Mouse (Mus musculus): ENCODE results near the gene Olfr1160. TPM values are rescaled to one million over a fixed set of nuclear protein-coding genes. Genes with fewer than 3 reads are reported as not detected.

The Olfr1160 gene
- polyA plus RNA-seq, 1 experiment from 2014 or later: not detected

- no peak within 1 kb of the TSS for H3K27ac ChIP-seq (ENCODE audit: low read depth)
- ATAC-seq (ENCODE audit: insufficient read depth) (no peak), DNase-seq (no peak)
- no peak within 1 kb of the TSS for H3K9ac ChIP-seq
- H3K4me2 ChIP-seq: no peak within 1 kb of the TSS
- H3K4me3 ChIP-seq (ENCODE audit: low read depth, low read length): no peak within 1 kb of the TSS
- no peaks in the 10 kb centered on the region for H3K9me3 ChIP-seq (ENCODE audit: low read depth, low read length)
- no peaks in the 10 kb centered on the region for H3K27me3 ChIP-seq (ENCODE audit: insufficient read depth, low read length)
- no peaks in the 10 kb centered on the region for H3K36me3 ChIP-seq (ENCODE audit: insufficient read depth)
- no peak for TF ChIP-seq CTCF (IDR thresholded peaks at IDR 0.05; ENCODE audit: low read depth)
- H3K4me1 ChIP-seq (ENCODE audit: insufficient read depth): no peaks in the 10 kb centered on the region
These were observed 55.1 kb downstream of the Olfr1160 start, which contains the start of gene Olfr1156 for GRCm38 (mm10) chr2:87953000-87953399. Gene Olfr1156, minus strand, starts transcription at chr2:87953100.

Other genes with a start within 250 kb of the Olfr1160 start
- not detected in 2 replicates for gene Olfr152, start 228.8 kb downstream of the Olfr1160 start, polyA plus RNA-seq (2014; fragmentation: Nextera tagmentation; extraction: Ambion mirVana)
- gene Olfr1143, start 207.7 kb downstream of the Olfr1160 start, polyA plus RNA-seq (2014; fragmentation: Nextera tagmentation; extraction: Ambion mirVana): not detected in 2 replicates
- not detected in 2 replicates for gene Olfr1145, start 198.4 kb downstream of the Olfr1160 start, polyA plus RNA-seq (2014; fragmentation: Nextera tagmentation; extraction: Ambion mirVana)
- not detected in 2 replicates for gene Olfr1148, start 177.7 kb downstream of the Olfr1160 start, polyA plus RNA-seq (2014; fragmentation: Nextera tagmentation; extraction: Ambion mirVana)
- not detected in 2 replicates for gene Olfr1150-ps1, start 164.3 kb downstream of the Olfr1160 start, polyA plus RNA-seq (2014; fragmentation: Nextera tagmentation; extraction: Ambion mirVana)
- not detected in 2 replicates for gene Olfr1151, start 152.4 kb downstream of the Olfr1160 start, polyA plus RNA-seq (2014; fragmentation: Nextera tagmentation; extraction: Ambion mirVana)
- not detected in 2 replicates for gene Olfr1152, start 141.8 kb downstream of the Olfr1160 start, polyA plus RNA-seq (2014; fragmentation: Nextera tagmentation; extraction: Ambion mirVana)
- gene Olfr1153, start 113.3 kb downstream of the Olfr1160 start, polyA plus RNA-seq (2014; fragmentation: Nextera tagmentation; extraction: Ambion mirVana): not detected in 2 replicates
- gene Olfr1154, start 103.1 kb downstream of the Olfr1160 start, polyA plus RNA-seq (2014; fragmentation: Nextera tagmentation; extraction: Ambion mirVana): not detected in 2 replicates
- not detected in 2 replicates for gene Olfr1155, start 63.1 kb downstream of the Olfr1160 start, polyA plus RNA-seq (2014; fragmentation: Nextera tagmentation; extraction: Ambion mirVana)
- not detected in 2 replicates for gene Olfr1156, start 55.2 kb downstream of the Olfr1160 start, polyA plus RNA-seq (2014; fragmentation: Nextera tagmentation; extraction: Ambion mirVana)
- gene Olfr1157, start 40.0 kb downstream of the Olfr1160 start, polyA plus RNA-seq (2014; fragmentation: Nextera tagmentation; extraction: Ambion mirVana): not detected in 2 replicates
- not detected in 2 replicates for gene Olfr74, start 33.6 kb downstream of the Olfr1160 start, polyA plus RNA-seq (2014; fragmentation: Nextera tagmentation; extraction: Ambion mirVana)
- gene Olfr1158, start 18.2 kb downstream of the Olfr1160 start, polyA plus RNA-seq (2014; fragmentation: Nextera tagmentation; extraction: Ambion mirVana): not detected in 2 replicates
- gene Olfr1161, start 14.5 kb upstream of the Olfr1160 start, polyA plus RNA-seq (2014; fragmentation: Nextera tagmentation; extraction: Ambion mirVana): not detected in 2 replicates
- not detected in 2 replicates for gene Olfr73, start 29.4 kb upstream of the Olfr1160 start, polyA plus RNA-seq (2014; fragmentation: Nextera tagmentation; extraction: Ambion mirVana)
- not detected in 2 replicates for gene Olfr1162, start 42.9 kb upstream of the Olfr1160 start, polyA plus RNA-seq (2014; fragmentation: Nextera tagmentation; extraction: Ambion mirVana)
- not detected in 2 replicates for gene Olfr1163, start 63.6 kb upstream of the Olfr1160 start, polyA plus RNA-seq (2014; fragmentation: Nextera tagmentation; extraction: Ambion mirVana)
- not detected in 2 replicates for gene Olfr1164, start 85.7 kb upstream of the Olfr1160 start, polyA plus RNA-seq (2014; fragmentation: Nextera tagmentation; extraction: Ambion mirVana)
- gene Olfr1166, start 120.0 kb upstream of the Olfr1160 start, polyA plus RNA-seq (2014; fragmentation: Nextera tagmentation; extraction: Ambion mirVana): not detected in 2 replicates
- not detected in 2 replicates for gene Olfr1167, start 146.9 kb upstream of the Olfr1160 start, polyA plus RNA-seq (2014; fragmentation: Nextera tagmentation; extraction: Ambion mirVana)
- not detected in 2 replicates for gene Olfr1168, start 173.6 kb upstream of the Olfr1160 start, polyA plus RNA-seq (2014; fragmentation: Nextera tagmentation; extraction: Ambion mirVana)
- gene Olfr1170, start 220.1 kb upstream of the Olfr1160 start, polyA plus RNA-seq (2014; fragmentation: Nextera tagmentation; extraction: Ambion mirVana): not detected in 2 replicates

Data from lung, embryonic 14.5 days (tissue).